Mouse (Mus musculus): ENCODE results near the gene Dnajb3. TPM values are rescaled to one million over a fixed set of nuclear protein-coding genes. Genes with fewer than 3 reads are reported as not detected.
"Not testable (repeated sequence)": the region's sequence is repeated elsewhere in the genome, so short reads cannot be mapped to it uniquely, and the experiment has no call there.

Dnajb3 gene
- polyA plus RNA-seq, 1 experiment: not detected

DNA sequence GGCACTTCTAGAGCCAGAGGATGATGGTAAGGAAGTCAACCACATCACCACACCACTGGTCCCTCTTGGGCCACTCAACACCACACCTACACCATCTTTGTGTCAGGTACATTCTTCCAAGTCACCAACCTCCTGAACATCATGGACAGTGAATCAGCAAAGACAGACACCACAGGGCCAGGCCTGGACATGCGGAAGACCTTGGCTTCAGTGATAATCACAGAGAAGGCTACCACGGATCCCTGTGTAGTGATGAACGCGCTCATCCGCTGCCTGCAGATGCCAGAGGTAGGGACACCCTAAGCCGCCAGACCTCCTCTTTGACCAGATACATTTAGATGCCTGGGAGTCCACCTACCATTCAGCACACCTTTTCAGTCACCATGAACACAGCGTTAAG is 22.5 kb upstream of the Dnajb3 start:
- Histone ChIP-seq H3ac (ENCODE audit: control insufficient read depth, insufficient read length, low read depth) (no peak overlapping the region), H3K36me3 (ENCODE audit: control insufficient read depth, insufficient read depth) (no peaks in the 10 kb centered on the region), H3K27me3 (ENCODE audit: control insufficient read depth, insufficient read depth, insufficient read length) (peaks cover 16% of the 10 kb centered on the region), H3K4me3 (ENCODE audit: insufficient read depth, poor library complexity, severe bottlenecking) (no peak overlapping the region), H3K79me2 (ENCODE audit: control insufficient read depth, insufficient read depth) (no peaks in the 10 kb centered on the region), H3K79me3 (ENCODE audit: low read depth) (no peaks in the 10 kb centered on the region)
- TF ChIP-seq MYOG (IDR thresholded peaks at IDR 0.05; ENCODE audit: control insufficient read depth, extremely low read depth, insufficient read length) (no peak), MAX (IDR thresholded peaks at IDR 0.05) (no peak), CTCF (IDR thresholded peaks at IDR 0.05; ENCODE audit: control insufficient read depth, insufficient read depth, insufficient read length) (no peak), MYOD1 (IDR thresholded peaks at IDR 0.05; ENCODE audit: control insufficient read depth, insufficient read length, low read depth) (no peak), FOSL1 (IDR thresholded peaks at IDR 0.05; ENCODE audit: insufficient read depth, low read length, poor library complexity, severe bottlenecking) (no peak), USF1 (IDR thresholded peaks at IDR 0.05; ENCODE audit: low read depth) (no peak), CEBPB (IDR thresholded peaks at IDR 0.05; ENCODE audit: low read depth) (no peak)

DNA sequence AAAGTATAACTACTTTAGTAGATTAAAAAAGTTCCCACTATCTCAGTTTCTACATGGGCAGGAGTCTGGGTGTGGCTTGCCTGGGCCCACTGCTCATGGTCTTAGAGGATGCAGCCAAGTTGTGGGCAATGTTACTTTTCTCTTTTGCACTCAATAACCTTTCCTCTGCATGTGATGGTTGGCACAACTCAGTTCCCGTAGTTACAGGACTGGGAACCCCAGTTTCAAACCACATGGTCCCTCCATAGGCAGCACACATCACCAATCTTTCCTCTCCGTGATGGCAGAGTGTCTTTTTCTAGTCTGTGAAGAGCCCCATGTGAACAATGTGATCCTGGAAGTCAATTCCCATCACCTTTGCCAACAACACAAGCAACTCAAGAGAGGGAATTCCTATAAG is 21.9 kb upstream of the Dnajb3 start:
- H3K36me3 ChIP-seq (ENCODE audit: control insufficient read depth, insufficient read depth): no peaks in the 10 kb centered on the region
- H3K27me3 ChIP-seq (ENCODE audit: control insufficient read depth, insufficient read depth, insufficient read length): peaks cover 15% of the 10 kb centered on the region
- no peaks in the 10 kb centered on the region for H3K79me2 ChIP-seq (ENCODE audit: control insufficient read depth, insufficient read depth)
- no peak overlapping the region for H3K4me3 ChIP-seq (ENCODE audit: insufficient read depth, poor library complexity, severe bottlenecking)
- TF ChIP-seq MAX (IDR thresholded peaks at IDR 0.05): no peak
- TF ChIP-seq CTCF (IDR thresholded peaks at IDR 0.05; ENCODE audit: control insufficient read depth, insufficient read depth, insufficient read length): no peak
- no peaks in the 10 kb centered on the region for H3K79me3 ChIP-seq (ENCODE audit: low read depth)
- no peak overlapping the region for H3ac ChIP-seq (ENCODE audit: control insufficient read depth, insufficient read length, low read depth)

DNA sequence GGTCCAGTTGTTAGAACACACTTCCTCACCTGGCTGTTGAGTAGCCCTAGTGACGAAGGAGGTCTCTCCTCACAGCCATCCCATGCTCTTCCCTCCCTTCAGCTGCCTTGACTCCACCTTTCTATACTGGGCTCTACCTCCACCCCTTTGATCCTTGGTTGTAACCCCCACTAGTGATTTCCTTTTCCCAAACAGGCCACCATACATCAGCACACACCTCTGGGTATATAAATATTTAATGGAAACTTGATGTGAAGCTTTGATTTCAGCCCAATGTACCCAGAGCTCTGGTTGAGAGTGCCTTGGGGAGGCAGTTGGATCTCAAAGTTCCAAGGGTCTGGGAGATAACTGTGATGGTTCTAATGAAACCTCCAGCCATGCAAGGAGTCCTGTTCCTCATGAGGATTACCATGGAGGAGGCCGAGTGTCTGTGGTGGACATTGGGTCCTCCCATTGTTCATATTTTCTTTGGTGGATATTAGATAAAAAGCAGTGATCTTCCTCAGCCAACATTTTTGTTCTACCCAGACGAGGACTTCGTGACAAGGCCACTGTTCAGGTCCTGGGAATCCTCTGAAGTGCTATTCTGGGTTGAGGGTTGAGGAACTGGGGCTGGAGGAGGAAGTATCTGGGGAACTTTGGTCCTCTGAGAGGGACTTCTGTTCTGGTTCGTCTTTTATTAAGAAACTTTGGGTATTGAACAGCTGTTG is 21.2 kb upstream of the Dnajb3 start, which contains the start of gene Mroh2a:
Gene Mroh2a (plus strand): TSS at position 317 of the 710 bp plus-strand sequence.
- no peak for TF ChIP-seq MYOG (IDR thresholded peaks at IDR 0.05; ENCODE audit: control insufficient read depth, extremely low read depth, insufficient read length)
- TF ChIP-seq USF1 (IDR thresholded peaks at IDR 0.05; ENCODE audit: low read depth): no peak
- no peak within 1 kb of the TSS for H3K4me3 ChIP-seq (ENCODE audit: insufficient read depth, poor library complexity, severe bottlenecking)
- peaks cover 10% of the 10 kb centered on the region for H3K27me3 ChIP-seq (ENCODE audit: control insufficient read depth, insufficient read depth, insufficient read length)
- H3K79me3 ChIP-seq (ENCODE audit: low read depth): no peaks in the 10 kb centered on the region
- H3ac ChIP-seq (ENCODE audit: control insufficient read depth, insufficient read length, low read depth): no peak within 1 kb of the TSS
- H3K79me2 ChIP-seq (ENCODE audit: control insufficient read depth, insufficient read depth): no peaks in the 10 kb centered on the region
- H3K36me3 ChIP-seq (ENCODE audit: control insufficient read depth, insufficient read depth): no peaks in the 10 kb centered on the region

GRCm38 (mm10) chr1:88225741-88226140 is 20.2 kb upstream of the Dnajb3 start:
- peaks cover 9% of the 10 kb centered on the region for H3K27me3 ChIP-seq (ENCODE audit: control insufficient read depth, insufficient read depth, insufficient read length)
- no peak overlapping the region for H3ac ChIP-seq (ENCODE audit: control insufficient read depth, insufficient read length, low read depth)
- no peaks in the 10 kb centered on the region for H3K79me2 ChIP-seq (ENCODE audit: control insufficient read depth, insufficient read depth)
- no peak overlapping the region for H3K4me3 ChIP-seq (ENCODE audit: insufficient read depth, poor library complexity, severe bottlenecking)
- no peak for TF ChIP-seq FOSL1 (IDR thresholded peaks at IDR 0.05; ENCODE audit: insufficient read depth, low read length, poor library complexity, severe bottlenecking)
- TF ChIP-seq CTCF (IDR thresholded peaks at IDR 0.05; ENCODE audit: control insufficient read depth, insufficient read depth, insufficient read length): no peak
- no peak for TF ChIP-seq MYOG (IDR thresholded peaks at IDR 0.05; ENCODE audit: control insufficient read depth, extremely low read depth, insufficient read length)
- TF ChIP-seq CEBPB (IDR thresholded peaks at IDR 0.05; ENCODE audit: low read depth): no peak
- no peak for TF ChIP-seq USF1 (IDR thresholded peaks at IDR 0.05; ENCODE audit: low read depth)
- TF ChIP-seq MAX (IDR thresholded peaks at IDR 0.05): no peak
- TF ChIP-seq MYOD1 (IDR thresholded peaks at IDR 0.05; ENCODE audit: control insufficient read depth, insufficient read length, low read depth): no peak
- no peaks in the 10 kb centered on the region for H3K36me3 ChIP-seq (ENCODE audit: control insufficient read depth, insufficient read depth)
- no peaks in the 10 kb centered on the region for H3K79me3 ChIP-seq (ENCODE audit: low read depth)

- H3K79me3 ChIP-seq (ENCODE audit: low read depth); H3K4me3 ChIP-seq (ENCODE audit: insufficient read depth, poor library complexity, severe bottlenecking); H3K79me2 ChIP-seq (ENCODE audit: control insufficient read depth, insufficient read depth); H3ac ChIP-seq (ENCODE audit: control insufficient read depth, insufficient read length, low read depth); H3K27me3 ChIP-seq (ENCODE audit: control insufficient read depth, insufficient read depth, insufficient read length); H3K36me3 ChIP-seq (ENCODE audit: control insufficient read depth, insufficient read depth): not testable (repeated sequence)
Measured at GRCm38 (mm10) chr1:88225301-88225700, 19.7 kb upstream of the Dnajb3 start.

- Histone ChIP-seq H3ac (ENCODE audit: control insufficient read depth, insufficient read length, low read depth) (no peak overlapping the region), H3K36me3 (ENCODE audit: control insufficient read depth, insufficient read depth) (no peaks in the 10 kb centered on the region), H3K27me3 (ENCODE audit: control insufficient read depth, insufficient read depth, insufficient read length) (no peaks in the 10 kb centered on the region), H3K79me3 (ENCODE audit: low read depth) (no peaks in the 10 kb centered on the region), H3K4me3 (ENCODE audit: insufficient read depth, poor library complexity, severe bottlenecking) (no peak overlapping the region), H3K79me2 (ENCODE audit: control insufficient read depth, insufficient read depth) (no peaks in the 10 kb centered on the region)
- no peak for TF ChIP-seq FOSL1 (IDR thresholded peaks at IDR 0.05; ENCODE audit: insufficient read depth, low read length, poor library complexity, severe bottlenecking)
- no peak for TF ChIP-seq MAX (IDR thresholded peaks at IDR 0.05)
- no peak for TF ChIP-seq CTCF (IDR thresholded peaks at IDR 0.05; ENCODE audit: control insufficient read depth, insufficient read depth, insufficient read length)
- no peak for TF ChIP-seq CEBPB (IDR thresholded peaks at IDR 0.05; ENCODE audit: low read depth)
- no peak for TF ChIP-seq MYOD1 (IDR thresholded peaks at IDR 0.05; ENCODE audit: control insufficient read depth, insufficient read length, low read depth)
- TF ChIP-seq USF1 (IDR thresholded peaks at IDR 0.05; ENCODE audit: low read depth): no peak
Measured at GRCm38 (mm10) chr1:88224029-88224776, 18.6 kb upstream of the Dnajb3 start.

Measured in C2C12 (cell line).